Mouse (Mus musculus) liver, postnatal 0 days (tissue): ENCODE measurements around the gene Stat3. TPM values are rescaled to one million over a fixed set of nuclear protein-coding genes. Genes with fewer than 3 reads are reported as not detected.
A peak's percentile ranks its signal among the peaks of the same experiment; 100 is the strongest.

Source experiments
- ATAC-seq: fragments of 200-750 bp; cut with Nextera tagmentation; 2 replicates; pipeline ENCODE4 v1.8.0; 2017; ENCODE audit warnings: mild to moderate bottlenecking, moderate library complexity
- DNase-seq: peaks from one replicate; pipeline ENCODE4 v3.0.0-alpha.2; 2016
- H3K27ac ChIP-seq: fragments of 300-500 bp; sonication (generic); 2 replicates; pipeline ENCODE4 v1.5.1; 2014; ENCODE audit warnings: antibody characterized with exemption, moderate library complexity, mild to moderate bottlenecking, low read depth
- H3K27me3 ChIP-seq: fragments of 300-500 bp; sonication (generic); 2 replicates; pipeline ENCODE4 v1.6.1; 2014; ENCODE audit warnings: low read length, control low read depth, mixed read lengths; ENCODE audit not compliant: insufficient read depth
- H3K36me3 ChIP-seq: fragments of 300-500 bp; sonication (generic); replicated peaks from 2 replicates; pipeline ENCODE4 v1.6.1; 2014; ENCODE audit warnings: mild to moderate bottlenecking, control low read depth, low read length, moderate library complexity, mixed read lengths; ENCODE audit not compliant: insufficient read depth
- H3K4me1 ChIP-seq: fragments of 300-500 bp; sonication (generic); 2 replicates; pipeline ENCODE4 v1.6.1; 2014; ENCODE audit warnings: antibody characterized with exemption, mild to moderate bottlenecking, control low read depth; ENCODE audit not compliant: insufficient read depth
- H3K4me2 ChIP-seq: fragments of 300-500 bp; sonication (generic); 2 replicates; pipeline ENCODE4 v1.6.1; 2014; ENCODE audit warnings: low read depth, mild to moderate bottlenecking, low read length, moderate library complexity, mixed read lengths
- H3K4me3 ChIP-seq: fragments of 300-500 bp; sonication (generic); 2 replicates; pipeline ENCODE4 v1.5.1; 2014; ENCODE audit warnings: low read depth, low read length
- H3K9ac ChIP-seq: fragments of 300-500 bp; sonication (generic); replicated peaks from 2 replicates; pipeline ENCODE4 v1.6.1; 2014; ENCODE audit warnings: mild to moderate bottlenecking, moderate library complexity
- H3K9me3 ChIP-seq: fragments of 300-500 bp; sonication (generic); 2 replicates; pipeline ENCODE4 v1.6.1; 2016; ENCODE audit warnings: mild to moderate bottlenecking, control low read depth, low read length, mixed read lengths
- CTCF ChIP-seq: sonication (generic); IDR thresholded peaks from 2 replicates; pipeline ENCODE4 v1.5.1; 2016; ENCODE audit warnings: antibody characterized with exemption, low read depth
- EP300 ChIP-seq: IDR thresholded peaks from 2 replicates; pipeline ENCODE4 v1.6.1; 2016; ENCODE audit warnings: antibody characterized with exemption, low read depth, mild to moderate bottlenecking
- WGBS: fragments of 180-500 bp; shearing (Covaris S2); extraction: QIAGEN DNeasy Blood & Tissue Kit; methylation state at CpG from one replicate; pipeline ENCODE4 v1.1.7; 2014; ENCODE audit not compliant: insufficient replicate concordance; 5-methylcytosine and 5-hydroxymethylcytosine counted together
- polyA plus RNA-seq: library from polyadenylated mRNA; unstranded; fragments of >200 nt; fragmentation: Nextera tagmentation; extraction: Ambion mirVana; gene quantifications from 2 replicates; pipeline ENCODE4 v1.2.1, GENCODE M21; 2015

Stat3 gene
- polyA plus RNA-seq, 1 experiment from 2014 or later, result 53.7 TPM

DNA sequence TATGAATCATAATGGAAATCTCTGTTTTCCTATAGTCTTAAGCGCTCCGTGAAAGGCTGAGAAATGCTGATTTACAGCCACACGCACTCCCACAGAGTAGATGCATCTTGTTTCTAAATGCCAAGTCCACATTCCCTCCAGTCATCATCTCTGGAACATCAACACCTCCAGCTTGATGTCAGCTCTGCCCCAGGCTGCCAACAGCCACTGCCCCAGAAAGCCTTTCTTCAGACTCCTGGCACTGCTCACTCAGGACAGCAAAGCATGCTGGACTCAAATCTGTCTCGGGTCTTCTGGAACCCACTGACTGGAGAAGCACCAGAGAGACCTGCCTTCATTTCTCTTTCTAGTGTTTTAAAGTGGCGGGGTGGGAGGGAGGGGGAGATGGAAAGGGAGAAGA lies 46.9 kb downstream of the Stat3 start:
- DNase-seq (no peak), ATAC-seq (no peak)
- Histone ChIP-seq H3K4me3 (no peak overlapping the region), H3K4me2 (no peak overlapping the region), H3K27ac (peak overlapping the region; percentile 29; the same call in 1 of the 2 replicates), H3K4me1 (peaks cover 14% of the 10 kb centered on the region), H3K27me3 (no peaks in the 10 kb centered on the region), H3K9me3 (no peaks in the 10 kb centered on the region), H3K9ac (no peak overlapping the region), H3K36me3 (peaks cover 66% of the 10 kb centered on the region)
- 69% methylated on average over 5 of the region's 5 CpGs for WGBS
- TF ChIP-seq EP300 (no peak), CTCF (no peak)

GRCm38 (mm10) chr11:100891256-100892123 lies 47.9 kb downstream of the Stat3 start:
- Histone ChIP-seq H3K4me3 (no peak overlapping the region), H3K4me1 (peaks cover 21% of the 10 kb centered on the region), H3K27me3 (no peaks in the 10 kb centered on the region), H3K36me3 (peaks cover 70% of the 10 kb centered on the region), H3K4me2 (peak overlapping the region; percentile 56), H3K9ac (peak overlapping the region; percentile 42), H3K27ac (peak overlapping the region; percentile 62), H3K9me3 (no peaks in the 10 kb centered on the region)
- peak; percentile 75 for ATAC-seq
- no peak for DNase-seq
- WGBS, result 28% methylated on average over 15 of the region's 15 CpGs
- peak; percentile 98 for TF ChIP-seq EP300
- peak; percentile 20 for TF ChIP-seq CTCF

- no peaks in the 10 kb centered on the region for H3K27me3 ChIP-seq
- no peak overlapping the region for H3K4me2 ChIP-seq
- TF ChIP-seq EP300 (no peak), CTCF (no peak)
- no peak overlapping the region for H3K4me3 ChIP-seq
- WGBS, result 92% methylated on average over 6 of the region's 6 CpGs
- DNase-seq (no peak), ATAC-seq (no peak)
- no peak overlapping the region for H3K27ac ChIP-seq
- no peak overlapping the region for H3K9ac ChIP-seq
- peaks cover 65% of the 10 kb centered on the region for H3K36me3 ChIP-seq
- peaks cover 31% of the 10 kb centered on the region for H3K4me1 ChIP-seq
- H3K9me3 ChIP-seq, result no peaks in the 10 kb centered on the region
Measured at GRCm38 (mm10) chr11:100890481-100890880, 48.9 kb downstream of the Stat3 start.

- Histone ChIP-seq H3K4me3 (no peak overlapping the region), H3K9ac (no peak overlapping the region), H3K4me1 (peaks cover 29% of the 10 kb centered on the region), H3K4me2 (no peak overlapping the region), H3K36me3 (peaks cover 60% of the 10 kb centered on the region), H3K27ac (no peak overlapping the region), H3K27me3 (no peaks in the 10 kb centered on the region), H3K9me3 (no peaks in the 10 kb centered on the region)
- DNase-seq (no peak), ATAC-seq (no peak)
- no peak for TF ChIP-seq CTCF
- no peak for TF ChIP-seq EP300
- 32% methylated on average over 10 of the region's 10 CpGs for WGBS
Measured at GRCm38 (mm10) chr11:100888348-100888820, 51.0 kb downstream of the Stat3 start.

GRCm38 (mm10) chr11:100887764-100888163 lies 51.6 kb downstream of the Stat3 start:
- no peak overlapping the region for H3K9ac ChIP-seq
- H3K4me2 ChIP-seq, result no peak overlapping the region
- ATAC-seq (no peak), DNase-seq (no peak)
- no peaks in the 10 kb centered on the region for H3K9me3 ChIP-seq
- no peaks in the 10 kb centered on the region for H3K27me3 ChIP-seq
- H3K4me1 ChIP-seq, result peaks cover 29% of the 10 kb centered on the region
- 56% methylated on average over 3 of the region's 3 CpGs for WGBS
- H3K36me3 ChIP-seq, result peaks cover 59% of the 10 kb centered on the region
- H3K4me3 ChIP-seq, result no peak overlapping the region
- H3K27ac ChIP-seq, result peak overlapping the region; percentile 72
- TF ChIP-seq CTCF, result no peak
- no peak for TF ChIP-seq EP300

GRCm38 (mm10) chr11:100887236-100887635 lies 52.1 kb downstream of the Stat3 start:
- no peak for TF ChIP-seq CTCF
- TF ChIP-seq EP300, result no peak
- peak overlapping the region; percentile 72 for H3K27ac ChIP-seq
- no peak overlapping the region for H3K4me2 ChIP-seq
- no peaks in the 10 kb centered on the region for H3K9me3 ChIP-seq
- no peak for ATAC-seq
- H3K9ac ChIP-seq, result no peak overlapping the region; the same call in 1 of the 2 replicates
- WGBS, result 81% methylated on average over 4 of the region's 4 CpGs
- peaks cover 29% of the 10 kb centered on the region for H3K4me1 ChIP-seq
- no peak for DNase-seq
- no peaks in the 10 kb centered on the region for H3K27me3 ChIP-seq
- no peak overlapping the region for H3K4me3 ChIP-seq
- peaks cover 54% of the 10 kb centered on the region for H3K36me3 ChIP-seq
